Mouse (Mus musculus) gastrocnemius, adult 8-10 months (tissue): Measurements from ENCODE around the gene Rbm20. TPM values are rescaled to one million over a fixed set of nuclear protein-coding genes. Genes with fewer than 3 reads are reported as not detected.
A peak's percentile ranks its signal among the peaks of the same experiment; 100 is the strongest.

Source experiments
- DNase-seq, 2 experiments: peaks; one replicate each; pipeline ENCODE4 v3.0.0; 2022; ENCODE audit warnings: low spot score in 2 of 2
- total RNA-seq, 4 experiments: library from RNA; stranded (reverse); gene quantifications; 2 replicates each; pipeline ENCODE4 v1.2.4; 2022

Rbm20 gene
- total RNA-seq, 4 experiments from 2014 or later: 70.2 to 89.8 (median 84.0) TPM

DNA sequence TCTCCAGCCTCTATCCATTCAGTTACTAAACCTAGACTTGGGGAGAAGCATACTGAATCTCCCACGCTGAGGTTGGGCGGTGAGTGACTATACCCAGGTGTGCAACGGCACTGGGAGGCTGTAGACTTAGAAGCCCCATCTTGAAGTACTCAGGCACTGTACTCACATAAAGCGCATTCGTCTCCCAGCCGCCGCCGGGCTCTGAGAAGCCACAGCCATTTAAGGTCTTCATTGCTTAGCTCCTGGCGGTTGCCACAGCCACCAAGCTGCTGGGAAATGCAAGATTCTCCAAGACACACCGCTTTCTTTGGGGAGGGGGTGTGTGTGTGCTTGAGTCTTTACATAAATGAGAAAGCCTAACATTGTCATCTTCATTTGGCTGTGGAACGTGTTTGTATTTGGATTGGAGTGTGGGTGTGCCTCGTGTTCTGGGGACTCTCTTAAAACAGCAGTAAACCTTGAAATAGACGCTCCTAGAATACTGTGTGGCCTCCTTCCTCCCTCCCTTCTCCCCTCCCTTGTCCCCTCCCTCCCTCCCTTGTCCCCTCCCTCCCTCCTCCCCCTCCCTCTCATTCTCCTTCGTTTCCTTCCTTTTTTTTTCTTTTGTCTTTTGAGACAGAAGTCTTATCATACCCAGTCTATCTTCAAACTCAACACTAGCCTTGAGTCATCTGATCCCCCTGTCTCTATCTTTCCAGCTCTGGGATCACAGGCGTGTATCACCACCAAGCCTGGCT lies 131.1 kb downstream of the Rbm20 start:
- DNase-seq: no peak

DNA sequence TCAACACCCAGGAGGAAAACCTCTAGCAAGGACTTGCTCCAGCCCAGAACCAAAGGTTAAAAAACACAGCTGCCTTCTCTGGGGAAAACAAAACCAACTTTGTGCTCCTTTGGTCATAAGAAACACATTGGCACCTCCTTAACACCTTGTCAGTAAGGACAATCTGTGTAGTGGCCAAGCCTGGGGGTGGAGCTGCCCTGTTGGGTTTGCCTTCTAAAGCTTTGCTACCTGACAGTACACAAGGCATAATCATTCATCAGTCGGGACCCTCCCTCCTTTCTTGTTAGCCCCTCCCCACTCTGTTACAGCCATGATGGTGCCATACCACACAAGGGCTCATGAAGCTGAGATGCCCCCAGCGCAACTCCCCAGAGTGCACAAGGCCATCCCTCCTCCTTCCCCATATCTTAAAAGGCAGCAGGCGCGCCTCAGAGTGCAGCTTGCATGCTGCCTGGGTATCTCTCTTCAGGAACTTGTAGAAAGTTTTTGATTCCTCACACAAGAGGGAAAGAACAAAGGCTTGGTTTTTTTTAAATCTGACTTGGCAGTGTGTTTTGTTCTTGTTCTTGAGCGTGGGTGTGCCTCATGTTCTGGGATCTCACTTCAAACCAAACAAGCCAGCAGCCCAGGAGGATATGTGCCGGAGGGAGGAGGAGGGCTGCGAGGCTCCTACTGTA lies 132.2 kb downstream of the Rbm20 start:
- DNase-seq: no peak

DNA sequence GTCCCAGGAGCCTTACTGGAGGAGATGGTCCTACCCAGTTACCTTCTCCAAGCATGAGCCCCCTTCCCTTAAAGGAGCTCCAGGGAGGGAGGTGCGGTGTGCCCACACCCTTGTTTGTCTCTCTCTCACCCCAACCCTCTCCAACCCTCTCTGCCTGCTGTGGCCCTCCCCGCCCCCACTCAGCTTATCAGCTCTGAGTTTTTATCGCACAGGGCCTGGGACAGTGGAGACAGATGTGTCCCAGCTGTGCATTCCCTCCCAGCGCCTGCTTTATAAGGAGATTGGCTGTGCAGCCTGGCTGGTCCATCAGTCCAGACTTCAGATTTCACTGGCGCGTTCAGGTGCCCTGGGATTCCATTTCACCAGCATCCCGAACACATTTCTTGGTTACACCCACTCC lies 132.9 kb downstream of the Rbm20 start:
- DNase-seq: no peak

DNA sequence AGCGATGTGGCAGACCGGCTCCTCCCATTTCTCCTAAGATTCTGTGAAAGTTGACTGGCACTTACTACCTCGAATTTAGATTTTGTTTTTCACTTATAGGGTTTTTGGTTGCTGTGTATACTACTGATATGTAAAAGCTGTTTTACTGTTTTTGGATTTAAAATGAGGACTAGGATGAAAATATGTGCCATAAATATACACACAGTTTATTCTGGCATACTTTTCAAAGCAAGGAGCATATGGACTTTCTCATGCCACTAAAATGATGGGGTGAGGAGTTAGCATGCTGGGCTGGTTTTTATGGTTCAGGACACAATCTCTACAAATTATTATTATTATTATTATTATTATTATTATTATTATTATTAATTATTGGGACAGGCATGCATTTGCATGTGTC lies 133.5 kb downstream of the Rbm20 start:
- no peak for DNase-seq

DNA sequence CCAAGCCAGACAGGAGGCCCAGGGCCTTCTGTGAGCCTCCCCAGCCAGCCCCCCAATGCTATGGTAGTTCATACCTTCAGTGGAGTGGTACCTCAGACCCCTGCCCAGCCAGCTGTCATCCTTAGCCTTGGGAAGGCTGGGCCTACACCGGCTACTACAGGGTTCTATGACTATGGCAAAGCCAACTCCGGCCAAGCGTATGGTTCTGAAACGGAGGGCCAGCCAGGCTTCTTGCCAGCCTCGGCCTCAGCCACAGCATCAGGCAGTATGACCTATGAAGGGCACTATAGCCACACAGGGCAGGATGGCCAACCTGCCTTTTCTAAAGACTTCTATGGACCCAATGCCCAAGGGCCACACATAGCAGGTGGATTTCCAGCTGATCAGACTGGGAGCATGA lies 136.5 kb downstream of the Rbm20 start:
- no peak for DNase-seq

DNA sequence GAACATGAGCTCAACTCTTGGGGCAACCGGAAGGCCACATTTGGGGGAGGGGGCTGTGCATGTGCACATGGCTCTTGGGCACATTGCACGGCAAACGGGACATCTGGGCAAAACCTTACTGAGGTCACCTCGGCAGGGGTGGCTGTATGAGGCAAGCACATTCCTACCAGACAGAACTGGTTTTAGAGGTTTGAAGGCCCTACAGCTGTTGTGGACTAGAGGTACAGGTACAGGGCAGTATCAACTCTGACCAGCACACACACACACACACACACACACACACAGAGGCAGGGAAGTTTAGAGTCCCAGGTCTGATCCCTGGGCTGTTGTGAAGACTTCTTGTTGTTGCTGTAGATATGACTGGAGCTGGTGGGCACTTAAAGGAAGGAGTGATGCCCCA lies 138.6 kb downstream of the Rbm20 start:
- DNase-seq: no peak

DNA sequence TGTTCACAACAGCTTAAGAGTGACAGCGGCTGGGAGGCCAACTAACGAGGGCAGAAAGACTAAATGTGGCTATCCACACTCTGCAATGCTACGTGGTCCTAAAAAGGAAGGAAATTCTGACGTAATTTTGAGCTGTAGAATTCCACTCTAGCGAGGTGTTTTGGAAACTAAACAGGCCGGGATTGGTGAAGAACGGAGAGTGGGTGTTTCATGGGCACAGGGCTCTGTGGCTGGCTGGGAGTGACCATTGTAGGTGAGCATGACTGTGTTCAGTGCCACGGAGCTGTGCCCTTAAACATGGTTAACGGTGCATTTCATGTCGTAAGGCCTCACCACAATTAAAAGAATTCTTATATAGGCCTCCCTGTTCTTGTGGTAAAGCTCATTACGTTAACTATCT lies 139.1 kb downstream of the Rbm20 start:
- DNase-seq: no peak

DNA sequence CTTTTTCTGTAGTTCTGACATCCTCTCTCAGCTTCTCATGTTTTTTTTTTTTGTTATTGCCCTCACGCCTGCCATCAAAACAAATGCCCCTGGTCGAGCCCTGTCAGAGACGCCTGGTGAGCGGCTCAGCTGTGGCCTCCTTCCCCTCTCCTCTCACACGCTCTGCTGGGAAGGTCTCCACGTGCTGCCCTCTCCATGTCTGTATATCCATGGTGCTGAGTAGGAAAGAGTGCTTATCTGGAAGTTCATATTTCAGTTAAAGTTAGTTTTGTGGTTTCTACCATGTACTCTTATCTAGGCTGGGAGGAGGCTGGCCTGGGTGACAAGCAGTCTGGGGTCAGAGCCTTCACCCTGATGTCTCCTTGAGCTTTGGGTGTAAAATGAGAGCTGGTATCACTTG lies 142.2 kb downstream of the Rbm20 start:
- no peak for DNase-seq

DNA sequence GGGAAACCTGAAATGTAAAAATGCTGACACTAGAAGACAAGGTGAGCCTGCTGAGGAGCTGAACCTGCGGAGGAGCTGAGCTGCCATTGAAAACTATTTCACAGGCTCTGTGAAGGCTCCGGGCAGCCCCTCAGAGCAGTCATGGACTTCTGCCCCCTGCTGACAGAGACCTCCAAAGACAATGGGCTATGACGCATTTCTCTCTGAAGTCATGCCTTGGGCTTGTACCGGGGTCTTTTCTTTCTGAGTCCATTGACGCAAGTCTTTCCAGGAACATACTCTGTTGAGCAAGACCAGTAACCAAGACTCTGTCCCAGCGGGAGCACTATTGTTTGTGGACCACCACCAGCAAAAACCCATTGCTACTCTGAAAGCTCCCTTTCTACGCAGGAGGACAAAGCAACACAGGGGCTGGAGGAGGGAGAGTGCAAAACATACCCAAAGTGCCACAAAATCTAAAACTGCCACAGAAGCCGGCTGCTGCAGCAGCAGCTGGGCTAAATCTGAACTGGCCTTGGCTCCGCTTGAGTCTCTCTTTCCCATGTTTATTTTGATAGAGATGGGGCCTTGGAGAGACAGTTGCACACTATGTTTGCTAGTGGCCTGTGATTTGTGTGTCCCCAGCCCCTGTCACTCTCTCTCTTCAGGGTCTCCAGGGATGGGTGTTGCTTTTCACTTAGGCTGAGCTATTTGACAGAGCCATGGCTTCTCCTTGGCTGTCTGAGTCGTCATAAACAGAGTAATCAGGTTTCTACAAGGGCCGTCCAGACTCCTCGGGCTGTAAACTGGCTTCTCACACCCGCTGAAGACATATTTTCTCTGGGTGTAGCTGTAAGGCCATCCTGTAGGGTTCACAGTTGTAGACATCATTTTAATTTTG lies 144.4 kb downstream of the Rbm20 start:
- no peak for DNase-seq

DNA sequence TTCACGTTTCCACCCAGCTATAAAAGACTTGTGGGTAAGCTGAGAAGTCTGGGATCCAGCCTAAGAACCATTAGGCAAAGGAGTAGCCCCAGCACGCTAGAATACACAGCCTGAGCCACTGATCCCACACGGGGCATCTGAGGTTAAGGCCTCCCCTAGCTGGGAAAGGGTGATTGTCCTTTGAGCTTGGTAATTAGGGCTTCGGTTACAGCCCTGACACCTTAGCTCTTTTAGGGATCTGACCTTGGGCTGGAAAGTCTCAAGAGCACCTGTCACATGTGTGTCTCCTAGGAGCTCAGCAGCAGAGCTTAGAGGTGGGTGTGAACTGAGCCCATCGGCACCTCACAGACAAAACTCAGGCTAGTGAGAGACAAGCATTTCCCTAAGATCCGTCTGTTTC lies 146.7 kb downstream of the Rbm20 start:
- peak in 1 of 2 experiments; percentile 43 for DNase-seq

DNA sequence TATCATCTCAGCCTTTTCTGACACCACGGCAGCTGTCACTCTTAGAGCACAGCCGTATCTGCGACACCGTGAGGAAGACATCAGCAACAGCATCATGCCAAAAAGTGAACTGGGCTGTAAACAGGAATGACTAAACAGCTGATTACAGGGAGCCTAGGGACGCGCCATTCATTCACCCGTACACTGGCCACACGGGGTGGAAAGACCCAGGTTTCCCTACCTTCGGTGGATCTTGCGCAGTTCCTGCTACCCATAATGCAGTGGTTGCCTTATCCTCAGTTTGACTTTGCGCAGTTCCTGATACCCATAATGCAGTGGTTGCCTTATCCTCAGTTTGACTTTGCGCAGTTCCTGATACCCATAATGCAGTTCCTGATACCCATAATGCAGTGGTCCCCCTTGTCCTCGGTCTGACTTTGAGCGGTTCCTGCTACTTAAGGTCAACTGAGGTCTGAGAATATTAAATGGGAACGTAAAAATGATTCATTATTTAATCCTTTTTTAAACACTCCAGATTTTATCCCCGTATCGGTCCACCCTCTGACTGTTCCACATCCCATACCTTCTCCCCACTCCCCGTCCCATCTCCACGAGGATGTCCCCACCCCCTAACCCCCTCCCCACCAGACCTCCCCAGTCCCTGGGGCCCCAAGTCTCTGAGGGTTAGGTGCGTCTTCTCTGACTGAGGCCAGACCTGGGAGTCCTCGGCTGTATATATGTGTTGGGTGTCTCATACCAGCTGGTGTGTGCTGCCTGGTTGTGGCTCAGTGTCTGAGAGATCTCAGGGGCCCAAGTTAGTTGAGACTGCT lies 148.0 kb downstream of the Rbm20 start:
- DNase-seq: no peak

DNA sequence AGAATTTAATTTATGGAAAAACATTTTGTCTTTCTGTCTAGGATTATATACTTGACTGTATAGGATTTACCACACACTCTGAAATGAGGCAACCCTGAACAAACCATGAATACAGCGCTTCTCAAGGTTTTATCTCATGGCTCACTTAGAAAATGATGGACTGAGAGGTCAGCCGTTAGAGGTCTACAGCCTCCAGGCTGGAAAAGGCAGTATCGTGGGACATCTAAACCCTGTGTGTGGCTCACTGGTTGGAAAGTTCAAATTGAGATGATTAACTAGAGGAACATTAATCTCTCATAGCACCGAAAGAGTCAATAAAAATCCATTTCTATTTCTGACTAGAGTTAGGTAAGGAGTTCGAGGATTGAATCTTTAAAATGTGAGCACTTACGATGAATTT lies 152.9 kb downstream of the Rbm20 start:
- DNase-seq: no peak

DNA sequence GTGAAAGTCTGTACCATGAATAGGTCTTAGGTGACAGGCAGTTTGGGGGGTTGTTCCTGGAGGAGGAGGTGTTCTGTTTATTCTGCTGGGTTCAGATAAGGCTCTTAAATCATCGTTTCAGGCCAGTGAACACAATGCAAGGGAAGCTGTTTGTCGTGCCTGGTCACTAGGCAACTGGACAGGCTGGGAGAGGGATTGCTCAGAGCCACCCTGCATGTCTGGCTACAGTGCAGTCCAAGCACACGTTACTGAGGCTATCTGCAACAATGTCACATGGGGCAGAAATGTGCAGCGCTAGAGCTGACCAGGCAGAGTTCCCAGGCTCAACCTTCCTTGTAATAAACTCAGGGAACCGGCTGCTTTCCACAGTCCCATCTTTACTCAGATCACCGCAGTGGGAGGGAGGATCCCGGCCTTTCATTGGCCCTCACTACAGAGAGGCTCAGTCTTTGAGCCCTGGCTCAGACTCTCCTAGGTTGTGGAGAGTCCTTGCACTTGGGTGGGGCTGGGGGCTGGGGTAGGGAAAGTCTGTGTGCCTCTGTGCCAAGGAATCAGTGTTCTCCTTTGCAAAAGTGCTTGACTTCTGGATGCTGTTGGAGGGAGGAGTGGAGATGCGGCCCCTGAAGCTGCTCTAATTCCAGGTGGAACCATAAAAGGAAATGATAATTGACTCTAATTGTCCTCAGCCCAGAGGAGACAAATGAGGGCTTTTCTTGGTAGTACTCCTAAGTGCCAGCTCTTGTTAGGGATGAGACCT lies 153.5 kb downstream of the Rbm20 start:
- peak in 1 of 2 experiments; percentile 57 for DNase-seq

DNA sequence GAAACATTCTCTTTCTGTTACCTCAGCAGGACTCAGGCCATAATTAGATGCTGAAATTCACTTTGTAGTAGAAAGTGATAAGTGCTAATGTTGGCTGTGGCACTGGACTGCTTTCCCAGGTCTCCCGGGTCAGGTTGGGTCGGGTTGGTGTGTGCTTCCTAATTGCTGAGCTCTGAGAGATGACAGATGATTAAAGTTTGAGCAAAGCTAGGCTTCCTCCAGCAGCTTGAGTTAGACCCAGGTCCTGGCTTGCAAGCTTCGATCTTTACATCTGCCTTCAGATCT lies 154.0 kb downstream of the Rbm20 start:
- DNase-seq: no peak

DNA sequence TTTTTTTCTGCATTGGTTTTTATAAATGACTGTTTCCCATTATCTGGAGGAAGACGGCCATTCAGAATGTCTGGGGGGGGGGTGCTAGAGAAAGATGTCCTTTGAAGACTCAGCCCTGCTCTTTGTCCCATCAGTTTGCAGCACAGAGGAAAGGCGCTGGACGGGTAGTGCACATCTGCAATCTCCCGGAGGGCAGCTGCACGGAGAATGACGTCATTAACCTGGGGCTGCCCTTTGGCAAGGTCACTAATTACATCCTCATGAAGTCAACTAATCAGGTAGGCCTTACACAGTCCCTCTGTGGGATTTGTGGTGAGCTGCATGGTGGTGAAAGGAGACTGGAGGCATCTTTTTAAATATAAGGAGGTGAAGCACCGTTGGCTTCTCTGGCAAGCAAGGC lies 155.4 kb downstream of the Rbm20 start:
- DNase-seq: no peak

DNA sequence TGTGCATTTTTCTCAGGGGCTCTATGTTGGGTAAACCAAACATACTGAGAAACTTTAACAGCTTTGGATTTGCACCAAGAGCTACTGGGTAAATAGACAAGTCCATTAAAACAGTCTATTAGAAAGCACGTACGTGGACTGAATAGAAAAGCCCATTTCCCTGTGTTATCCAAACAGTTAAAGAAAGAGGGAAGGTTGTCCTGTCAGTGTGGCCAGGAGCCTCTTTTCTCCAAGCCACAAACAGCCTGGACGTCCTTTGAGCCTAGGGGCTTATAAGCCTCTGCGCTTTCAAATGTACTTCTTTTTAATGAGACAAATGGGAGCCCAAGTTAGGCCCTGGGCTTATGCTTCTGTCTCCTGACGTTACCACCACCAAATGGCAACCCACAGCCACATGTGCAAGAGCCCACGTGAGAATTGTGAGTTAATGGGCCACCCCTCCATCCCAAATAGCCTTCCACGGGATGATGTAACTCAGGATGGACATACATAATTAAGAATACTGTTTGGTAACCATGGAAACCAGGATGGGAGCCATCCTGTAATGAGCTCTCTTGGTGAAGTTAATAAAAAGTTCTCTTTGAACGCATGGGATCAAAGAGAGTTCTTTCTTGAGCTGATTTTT lies 156.8 kb downstream of the Rbm20 start:
- DNase-seq: no peak

DNA sequence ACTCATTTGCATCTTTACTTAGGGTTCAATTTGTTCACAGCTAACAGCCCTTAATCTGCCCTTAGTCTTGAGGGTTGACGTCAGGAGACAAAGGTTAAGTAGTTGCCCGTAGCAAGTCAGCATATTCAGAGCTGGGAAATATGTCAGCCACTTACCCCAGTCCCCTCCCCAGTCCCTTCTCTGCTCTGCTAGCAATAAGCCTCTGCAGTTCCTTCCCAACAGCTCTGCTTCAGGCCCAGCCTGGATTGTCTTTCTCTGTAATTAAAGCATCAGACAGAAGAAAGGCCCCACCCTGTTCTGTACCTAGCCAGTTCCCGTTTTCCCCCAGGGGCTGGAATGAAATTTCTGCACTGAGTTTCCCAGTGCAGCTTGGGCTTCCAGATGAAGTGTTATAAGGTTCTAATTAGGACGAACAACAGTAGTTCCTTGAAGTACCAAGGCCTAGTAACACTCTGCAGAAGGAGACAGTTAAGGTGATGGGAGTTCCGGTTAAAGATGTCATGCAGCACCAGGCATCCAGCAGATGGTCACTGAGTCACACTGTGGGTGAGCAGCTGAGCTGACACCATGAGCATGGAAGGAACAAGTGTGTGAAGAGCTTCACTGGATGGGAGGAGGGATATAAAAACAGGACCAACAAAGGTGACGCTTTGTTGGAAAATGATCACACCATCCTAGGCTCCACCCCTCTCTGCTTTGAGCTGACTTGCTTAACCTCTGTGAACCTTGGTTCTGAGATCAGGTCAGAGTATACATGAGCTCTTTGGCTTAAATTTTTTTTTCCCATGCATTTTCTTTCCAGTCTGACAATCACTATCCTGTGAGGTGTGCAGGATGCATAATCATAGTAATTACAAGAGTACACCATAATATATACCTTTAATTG lies 159.7 kb downstream of the Rbm20 start:
- no peak for DNase-seq

DNA sequence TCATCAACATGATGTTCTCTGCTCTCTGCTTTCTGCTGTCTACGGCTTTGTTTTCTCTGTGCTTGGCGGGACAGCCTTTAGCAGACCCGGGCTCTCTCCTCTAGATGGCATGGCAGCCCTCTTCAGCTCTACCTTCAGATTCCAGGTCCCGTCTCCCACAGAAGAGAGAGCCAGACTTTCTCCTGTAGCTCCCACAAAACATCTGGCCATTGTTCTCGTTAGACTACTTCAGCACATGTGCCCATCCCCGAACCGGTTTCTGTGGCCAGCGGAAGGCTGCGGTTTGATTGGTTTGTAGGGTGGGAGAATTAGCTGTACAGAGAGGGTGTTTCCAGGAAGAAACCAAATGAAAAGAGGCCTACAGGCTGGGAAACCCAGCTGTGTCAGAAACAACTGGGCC lies 161.7 kb downstream of the Rbm20 start:
- DNase-seq: no peak

DNA sequence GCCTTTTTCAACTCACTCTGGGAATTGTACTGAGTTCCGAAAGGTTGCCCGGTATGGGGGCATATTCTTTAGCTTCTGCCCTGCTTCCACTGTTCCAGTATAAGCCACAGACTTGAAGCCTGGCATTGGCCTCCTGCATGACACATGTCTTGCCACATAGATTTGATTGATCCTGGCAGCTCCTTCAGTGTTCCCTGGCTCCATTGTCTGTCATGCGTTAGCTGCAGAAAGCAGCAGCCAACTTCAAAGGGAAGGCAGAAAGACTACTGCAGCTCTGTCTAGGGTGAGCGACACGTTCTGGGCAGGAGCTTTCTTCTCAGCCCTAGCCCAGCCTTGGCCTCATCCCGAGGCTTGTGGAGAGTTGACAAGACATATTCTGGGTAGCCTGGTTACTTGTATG lies 162.7 kb downstream of the Rbm20 start:
- DNase-seq: no peak
